Mouse (Mus musculus) limb, embryonic 15.5 days (tissue): ENCODE measurements around the gene Dpysl4. TPM values are rescaled to one million over a fixed set of nuclear protein-coding genes. Genes with fewer than 3 reads are reported as not detected.

Experiments
- ATAC-seq: fragments of 200-750 bp; cut with Nextera tagmentation; 2 replicates; pipeline ENCODE4 v1.8.0; 2017; ENCODE audit warnings: low read depth, moderate TSS enrichment; ENCODE audit not compliant: insufficient number of reproducible peaks, low FRiP score, low TSS enrichment
- H3K27ac ChIP-seq: fragments of 300-500 bp; sonication (generic); 2 replicates; pipeline ENCODE4 v1.5.1; 2015; ENCODE audit warnings: moderate library complexity, mild to moderate bottlenecking, inconsistent platforms
- H3K27me3 ChIP-seq: fragments of 300-500 bp; sonication (generic); 2 replicates; pipeline ENCODE4 v1.6.1; 2015; ENCODE audit warnings: inconsistent platforms
- H3K36me3 ChIP-seq: fragments of 300-500 bp; sonication (generic); 2 replicates; pipeline ENCODE4 v1.6.1; 2015; ENCODE audit warnings: inconsistent platforms
- H3K4me1 ChIP-seq: fragments of 300-500 bp; sonication (generic); 2 replicates; pipeline ENCODE4 v1.6.1; 2015; ENCODE audit warnings: inconsistent platforms
- H3K4me2 ChIP-seq: fragments of 300-500 bp; sonication (generic); 2 replicates; pipeline ENCODE4 v1.6.1; 2015; ENCODE audit warnings: mild to moderate bottlenecking, inconsistent platforms
- H3K4me3 ChIP-seq: fragments of 300-500 bp; sonication (generic); 2 replicates; pipeline ENCODE4 v1.5.1; 2015; ENCODE audit warnings: mild to moderate bottlenecking, inconsistent platforms
- H3K9ac ChIP-seq: fragments of 300-500 bp; sonication (generic); 2 replicates; pipeline ENCODE4 v1.6.1; 2015; ENCODE audit warnings: inconsistent platforms
- H3K9me3 ChIP-seq: fragments of 300-500 bp; sonication (generic); 2 replicates; pipeline ENCODE4 v1.6.1; 2016; ENCODE audit warnings: inconsistent platforms
- WGBS: fragments of 180-500 bp; shearing (Covaris S2); methylation state at CpG from one replicate; pipeline ENCODE4 v1.1.7; 2015; 5-methylcytosine and 5-hydroxymethylcytosine counted together
- polyA plus RNA-seq: library from polyadenylated mRNA; unstranded; fragments of >200 nt; fragmentation: Nextera tagmentation; extraction: Ambion mirVana; gene quantifications from 2 replicates; pipeline ENCODE4 v1.2.1, GENCODE M21; 2015

Gene Dpysl4
- polyA plus RNA-seq, 1 experiment from 2014 or later, result 14.8 TPM

DNA sequence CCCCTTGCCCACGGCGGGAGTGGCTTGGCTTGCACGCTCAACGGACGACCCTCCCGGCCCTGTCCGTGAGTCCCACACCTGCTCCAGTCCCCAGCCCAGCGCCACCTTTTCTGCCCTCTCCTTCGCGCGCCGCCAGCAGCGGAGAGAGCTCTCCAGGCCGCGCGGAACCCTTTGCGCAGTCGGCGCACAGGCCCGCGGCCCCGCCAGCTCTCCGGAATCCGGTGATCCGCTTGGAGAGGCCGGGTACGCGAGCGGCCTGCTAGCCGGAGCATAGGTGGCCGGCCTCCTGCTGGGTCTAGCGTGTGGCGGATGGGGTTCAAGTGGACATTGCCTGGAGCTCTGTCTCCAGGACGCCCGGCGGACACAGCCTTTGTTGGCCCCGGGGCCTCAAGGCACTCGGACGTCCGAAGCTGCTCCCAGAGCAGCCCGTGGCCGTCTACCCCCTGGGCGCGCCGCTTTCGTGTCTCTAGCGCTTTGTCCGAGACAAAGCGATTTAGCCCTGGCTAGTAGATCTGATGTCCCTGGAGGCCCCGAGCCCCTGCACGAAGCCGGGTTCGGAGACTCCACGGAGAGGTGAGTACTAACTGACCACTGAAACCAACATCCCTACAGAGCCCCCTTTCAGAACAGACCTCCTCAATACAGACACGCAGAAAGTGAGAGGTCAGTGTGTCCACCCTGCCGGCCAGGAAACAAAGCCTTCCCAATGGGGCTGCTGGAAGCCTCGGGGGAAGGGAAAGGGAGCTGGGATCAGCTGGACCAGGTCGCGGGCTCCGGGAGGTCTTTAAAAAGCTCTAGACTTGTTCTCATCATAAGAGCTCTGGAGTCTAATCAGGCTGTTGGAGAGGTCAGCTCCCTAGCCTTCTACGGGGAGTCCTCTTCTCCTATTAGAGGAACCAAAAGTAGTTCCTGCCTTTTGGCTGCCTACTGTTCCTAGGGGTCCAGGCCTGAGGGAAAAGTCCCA lies 676 bp downstream of the Dpysl4 start:
- Histone ChIP-seq H3K4me1 (peaks cover 22% of the 10 kb centered on the region), H3K9ac (peak overlapping the region; percentile 56), H3K36me3 (peaks cover 7% of the 10 kb centered on the region; the same call in 1 of the 2 replicates), H3K9me3 (no peaks in the 10 kb centered on the region), H3K27ac (0 out of 2 replicates have a peak overlapping the region, but pooled peaks have one; percentile 22), H3K4me2 (peak overlapping the region; percentile 87), H3K4me3 (peak overlapping the region; percentile 65), H3K27me3 (peaks cover 39% of the 10 kb centered on the region)
- ATAC-seq, result peak; percentile 59
- WGBS, result 3% methylated on average over 61 of the region's 61 CpGs

DNA sequence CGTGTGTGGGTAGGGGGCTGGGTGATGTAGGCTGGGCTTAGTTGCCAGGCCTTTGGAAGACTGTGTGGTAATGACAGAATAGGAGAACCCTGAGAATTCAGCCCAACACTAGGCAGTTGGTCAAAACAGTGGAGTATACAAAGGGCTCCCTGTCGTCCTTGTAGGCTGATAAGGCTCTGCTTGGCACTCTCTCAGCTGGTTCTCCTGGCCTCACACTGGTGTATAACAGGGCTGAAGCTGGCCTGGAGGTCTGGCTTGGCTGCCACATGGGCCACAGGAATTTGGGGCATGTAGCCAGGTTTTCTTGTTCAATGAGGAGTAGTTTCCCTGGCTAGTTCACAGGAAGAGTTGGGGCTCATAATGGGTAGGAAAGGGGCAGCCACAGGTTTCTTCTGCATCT lies 2.0 kb downstream of the Dpysl4 start:
- H3K27ac ChIP-seq, result no peak overlapping the region
- H3K27me3 ChIP-seq, result peaks cover 39% of the 10 kb centered on the region
- no peaks in the 10 kb centered on the region for H3K9me3 ChIP-seq
- no peak overlapping the region for H3K4me2 ChIP-seq
- no peak for ATAC-seq
- peaks cover 19% of the 10 kb centered on the region for H3K36me3 ChIP-seq
- 49% methylated on average over 2 of the region's 2 CpGs for WGBS
- H3K4me3 ChIP-seq, result no peak overlapping the region
- H3K4me1 ChIP-seq, result peaks cover 22% of the 10 kb centered on the region
- H3K9ac ChIP-seq, result no peak overlapping the region

DNA sequence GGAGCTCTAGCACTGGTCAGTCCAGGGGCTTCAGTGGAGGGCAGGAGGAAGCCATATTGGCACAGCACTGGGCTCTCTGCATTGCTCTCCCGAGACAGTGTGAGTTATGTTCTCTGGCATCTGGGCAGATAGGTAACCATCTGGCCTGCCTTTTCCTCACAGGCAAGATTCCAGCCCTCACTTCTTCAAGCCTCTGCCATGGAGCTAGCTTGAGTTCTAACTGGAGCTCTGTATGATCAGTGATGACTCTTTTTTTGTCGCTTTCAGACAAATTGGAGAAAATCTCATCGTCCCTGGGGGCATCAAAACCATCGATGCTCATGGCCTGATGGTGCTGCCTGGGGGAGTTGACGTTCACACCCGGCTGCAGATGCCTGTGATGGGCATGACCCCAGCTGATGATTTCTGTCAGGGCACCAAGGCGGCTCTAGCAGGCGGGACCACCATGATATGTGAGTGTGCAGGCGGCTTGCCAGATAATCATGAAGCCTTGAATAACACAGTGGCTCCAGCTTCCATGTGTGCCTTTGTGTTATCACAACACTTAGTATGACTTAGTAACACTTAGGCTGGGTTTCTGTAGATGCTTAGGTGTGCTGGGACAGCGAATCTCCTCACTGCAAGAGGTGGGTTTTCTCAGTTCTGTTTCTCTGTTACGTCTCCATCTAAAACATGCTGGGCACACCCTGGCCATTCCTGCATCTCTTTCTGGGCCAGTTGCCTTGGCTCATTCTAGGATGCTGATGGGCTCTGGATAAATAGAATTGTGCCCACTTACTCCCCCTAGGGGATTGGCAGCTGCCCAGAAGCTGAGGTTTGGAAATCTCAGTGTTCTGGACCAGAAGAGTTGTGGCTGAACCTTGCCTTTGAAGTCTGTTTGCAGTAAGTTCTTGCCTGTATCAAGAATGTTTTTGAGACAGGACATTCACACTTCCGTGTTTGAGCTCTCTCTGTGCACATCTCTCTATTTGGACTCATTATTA lies 4.4 kb downstream of the Dpysl4 start:
- H3K9me3 ChIP-seq, result no peaks in the 10 kb centered on the region
- ATAC-seq, result no peak
- H3K4me2 ChIP-seq, result no peak overlapping the region
- peaks cover 22% of the 10 kb centered on the region for H3K4me1 ChIP-seq
- no peak overlapping the region for H3K9ac ChIP-seq
- H3K4me3 ChIP-seq, result no peak overlapping the region
- peaks cover 31% of the 10 kb centered on the region for H3K27me3 ChIP-seq
- H3K27ac ChIP-seq, result no peak overlapping the region
- H3K36me3 ChIP-seq, result peaks cover 28% of the 10 kb centered on the region
- WGBS, result 85% methylated on average over 12 of the region's 12 CpGs

DNA sequence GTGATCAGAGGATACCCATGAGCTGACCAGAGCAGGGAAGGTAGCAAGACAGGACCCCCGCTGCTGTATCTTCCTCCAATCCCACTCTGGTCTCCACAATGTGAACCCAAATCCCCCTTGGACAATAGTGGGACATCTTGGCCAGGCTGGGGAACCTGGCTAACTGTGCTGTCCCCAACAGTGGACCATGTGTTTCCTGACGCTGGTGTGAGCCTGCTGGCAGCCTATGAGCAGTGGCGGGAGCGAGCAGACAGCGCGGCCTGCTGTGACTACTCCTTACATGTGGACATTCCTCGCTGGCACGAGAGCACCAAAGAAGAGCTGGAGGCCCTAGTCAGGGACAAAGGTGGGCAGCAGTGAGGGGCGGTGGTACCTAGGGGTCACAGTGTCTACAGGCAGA lies 5.9 kb downstream of the Dpysl4 start:
- Histone ChIP-seq H3K4me1 (peaks cover 13% of the 10 kb centered on the region), H3K4me2 (no peak overlapping the region), H3K36me3 (peaks cover 28% of the 10 kb centered on the region), H3K9me3 (no peaks in the 10 kb centered on the region), H3K9ac (no peak overlapping the region), H3K4me3 (no peak overlapping the region), H3K27me3 (peaks cover 17% of the 10 kb centered on the region), H3K27ac (no peak overlapping the region)
- 92% methylated on average over 9 of the region's 9 CpGs for WGBS
- no peak for ATAC-seq

DNA sequence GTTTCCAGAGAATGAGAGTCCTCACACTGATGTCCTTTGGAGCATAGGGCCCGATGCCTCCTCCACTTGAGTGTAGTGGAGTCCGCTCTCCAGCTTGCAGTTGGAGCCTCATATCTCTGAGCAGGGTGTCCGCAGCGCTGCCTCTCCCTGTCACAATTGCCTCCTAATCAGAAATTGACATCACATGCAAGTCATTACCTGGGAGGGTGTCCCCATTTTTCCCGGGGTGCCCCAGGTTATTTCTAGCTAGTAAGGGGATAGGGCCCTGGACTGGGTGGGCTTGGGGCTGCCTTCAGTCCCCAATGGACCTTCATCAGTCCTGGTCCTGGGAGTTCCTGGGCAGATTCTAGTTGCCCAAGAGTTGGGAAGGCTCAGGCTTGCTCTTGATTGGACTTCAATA lies 6.9 kb downstream of the Dpysl4 start:
- H3K36me3 ChIP-seq, result peaks cover 28% of the 10 kb centered on the region
- no peak for ATAC-seq
- H3K9ac ChIP-seq, result no peak overlapping the region

DNA sequence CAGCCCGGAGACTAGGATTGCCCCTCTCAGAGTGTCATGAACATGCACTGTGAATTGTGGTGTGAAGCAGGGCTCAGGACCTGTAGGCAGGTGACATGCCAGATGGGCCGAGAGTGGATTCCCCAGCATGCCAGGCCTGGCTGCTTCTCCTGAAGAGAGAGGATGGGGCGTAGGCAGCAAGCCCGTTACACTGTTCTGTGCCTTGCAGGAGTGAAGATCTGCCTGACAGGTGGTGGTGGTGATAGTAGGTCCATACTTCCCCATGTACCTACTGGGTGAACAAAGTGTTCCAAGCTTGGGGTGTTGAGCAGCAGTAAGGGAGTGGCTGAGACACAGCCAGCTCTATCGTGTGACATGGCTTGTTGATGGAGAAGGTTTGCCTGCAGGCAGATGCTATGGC lies 7.3 kb downstream of the Dpysl4 start:
- no peak overlapping the region for H3K27ac ChIP-seq
- H3K9me3 ChIP-seq, result no peaks in the 10 kb centered on the region
- no peak overlapping the region for H3K4me3 ChIP-seq
- no peak overlapping the region for H3K9ac ChIP-seq
- H3K27me3 ChIP-seq, result peaks cover 2% of the 10 kb centered on the region
- 84% methylated on average over 5 of the region's 5 CpGs for WGBS
- no peak overlapping the region for H3K4me2 ChIP-seq
- H3K36me3 ChIP-seq, result peaks cover 28% of the 10 kb centered on the region
- ATAC-seq, result no peak
- H3K4me1 ChIP-seq, result 0 out of 2 replicates have a peak, but pooled peaks cover under 1% of the 10 kb centered on the region

More for the DNA sequence above, 6.9 kb downstream of the Dpysl4 start:
- Histone ChIP-seq H3K27me3 (peaks cover 7% of the 10 kb centered on the region), H3K4me3 (no peak overlapping the region), H3K4me1 (0 out of 2 replicates have a peak, but pooled peaks cover 4% of the 10 kb centered on the region), H3K27ac (no peak overlapping the region), H3K9me3 (no peaks in the 10 kb centered on the region), H3K4me2 (no peak overlapping the region)
- WGBS, result 95% methylated on average over 5 of the region's 5 CpGs

DNA sequence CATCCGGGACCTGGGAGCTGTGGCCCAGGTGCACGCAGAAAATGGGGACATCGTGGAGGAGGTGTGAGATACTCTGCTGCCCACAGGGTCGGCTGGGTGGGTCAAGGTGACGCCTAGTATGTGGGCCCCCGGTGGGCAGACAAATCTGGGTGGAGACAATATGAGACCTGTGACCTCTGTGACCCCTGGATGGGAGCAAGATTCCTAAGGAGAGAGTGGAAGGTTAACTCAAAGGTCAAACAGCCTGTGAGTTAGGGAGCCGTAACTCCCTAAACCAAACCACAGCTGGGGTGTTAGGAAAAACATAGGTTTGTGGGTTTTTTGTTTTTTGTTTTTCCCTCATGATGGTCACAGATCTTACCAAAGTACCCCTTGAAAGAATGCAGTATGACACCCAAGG lies 8.0 kb downstream of the Dpysl4 start:
- Histone ChIP-seq H3K9me3 (no peaks in the 10 kb centered on the region), H3K27me3 (no peaks in the 10 kb centered on the region), H3K27ac (no peak overlapping the region), H3K4me1 (no peaks in the 10 kb centered on the region), H3K4me3 (no peak overlapping the region), H3K4me2 (no peak overlapping the region), H3K9ac (no peak overlapping the region), H3K36me3 (peaks cover 28% of the 10 kb centered on the region)
- WGBS, result 82% methylated on average over 7 of the region's 7 CpGs
- ATAC-seq, result no peak

DNA sequence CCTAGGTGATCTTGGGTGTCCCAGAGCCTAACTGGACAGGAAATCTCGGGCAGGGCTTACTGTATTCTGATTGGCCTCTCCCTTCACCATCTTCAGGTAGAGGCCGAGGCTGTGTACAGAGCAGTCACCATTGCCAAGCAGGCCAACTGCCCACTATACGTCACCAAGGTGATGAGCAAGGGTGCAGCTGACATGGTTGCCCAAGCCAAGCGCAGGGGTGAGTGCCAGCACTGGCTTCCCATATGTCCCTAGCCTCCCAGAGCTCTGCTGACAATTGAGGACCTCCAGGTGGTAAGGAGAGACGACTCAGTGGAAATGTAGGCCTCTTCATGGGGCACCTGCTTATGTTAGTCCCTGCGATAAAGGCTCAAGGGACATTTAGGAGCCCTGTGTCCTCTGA lies 9.0 kb downstream of the Dpysl4 start:
- H3K9me3 ChIP-seq, result no peaks in the 10 kb centered on the region
- ATAC-seq, result no peak
- no peak overlapping the region for H3K4me3 ChIP-seq
- 81% methylated on average over 6 of the region's 6 CpGs for WGBS
- no peaks in the 10 kb centered on the region for H3K27me3 ChIP-seq
- H3K27ac ChIP-seq, result no peak overlapping the region
- no peak overlapping the region for H3K4me2 ChIP-seq
- peaks cover 28% of the 10 kb centered on the region for H3K36me3 ChIP-seq
- H3K9ac ChIP-seq, result no peak overlapping the region
- H3K4me1 ChIP-seq, result no peaks in the 10 kb centered on the region

DNA sequence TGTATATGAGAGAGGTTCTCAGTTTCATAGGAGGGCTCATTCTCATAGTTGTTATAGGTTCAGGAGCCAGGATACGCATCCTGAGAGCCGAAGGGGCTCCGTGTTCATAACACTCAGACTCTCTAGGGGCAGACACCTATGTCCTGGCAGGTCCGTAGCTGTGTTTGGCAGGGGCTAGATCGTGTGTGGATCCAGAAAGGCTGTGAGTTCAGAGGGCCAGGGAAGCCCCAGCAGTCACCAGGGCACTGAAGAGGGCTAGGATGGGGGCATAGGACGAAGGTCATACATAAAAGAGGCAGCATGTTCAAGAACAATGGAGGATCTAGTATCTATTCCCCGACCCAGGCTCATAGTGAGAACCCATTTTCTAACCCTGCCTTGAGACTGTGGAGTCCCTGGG lies 9.5 kb downstream of the Dpysl4 start:
- Histone ChIP-seq H3K9ac (no peak overlapping the region), H3K9me3 (no peaks in the 10 kb centered on the region), H3K4me3 (no peak overlapping the region), H3K4me2 (no peak overlapping the region), H3K27me3 (no peaks in the 10 kb centered on the region), H3K27ac (no peak overlapping the region), H3K4me1 (no peaks in the 10 kb centered on the region), H3K36me3 (peaks cover 28% of the 10 kb centered on the region)
- WGBS, result 89% methylated on average over 7 of the region's 7 CpGs
- no peak for ATAC-seq

DNA sequence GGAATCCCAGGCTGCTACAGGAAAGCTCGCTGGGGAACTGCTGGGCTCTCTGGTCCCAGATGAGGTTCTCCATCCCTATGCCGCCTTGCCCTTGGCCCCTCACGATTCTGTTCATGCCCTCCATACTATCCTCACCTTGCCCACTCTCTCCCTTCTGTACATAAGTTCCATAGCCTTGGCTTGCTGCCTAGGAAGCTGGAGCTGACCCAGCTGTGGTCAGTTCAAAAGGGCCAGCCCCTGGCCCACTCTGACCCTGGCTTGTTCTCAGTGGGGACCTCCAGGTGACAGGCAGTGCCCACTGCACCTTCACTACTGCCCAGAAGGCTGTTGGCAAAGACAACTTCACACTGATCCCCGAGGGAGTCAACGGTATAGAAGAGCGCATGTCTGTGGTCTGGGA lies 10.6 kb downstream of the Dpysl4 start:
- 84% methylated on average over 6 of the region's 6 CpGs for WGBS
- no peak overlapping the region for H3K27ac ChIP-seq

DNA sequence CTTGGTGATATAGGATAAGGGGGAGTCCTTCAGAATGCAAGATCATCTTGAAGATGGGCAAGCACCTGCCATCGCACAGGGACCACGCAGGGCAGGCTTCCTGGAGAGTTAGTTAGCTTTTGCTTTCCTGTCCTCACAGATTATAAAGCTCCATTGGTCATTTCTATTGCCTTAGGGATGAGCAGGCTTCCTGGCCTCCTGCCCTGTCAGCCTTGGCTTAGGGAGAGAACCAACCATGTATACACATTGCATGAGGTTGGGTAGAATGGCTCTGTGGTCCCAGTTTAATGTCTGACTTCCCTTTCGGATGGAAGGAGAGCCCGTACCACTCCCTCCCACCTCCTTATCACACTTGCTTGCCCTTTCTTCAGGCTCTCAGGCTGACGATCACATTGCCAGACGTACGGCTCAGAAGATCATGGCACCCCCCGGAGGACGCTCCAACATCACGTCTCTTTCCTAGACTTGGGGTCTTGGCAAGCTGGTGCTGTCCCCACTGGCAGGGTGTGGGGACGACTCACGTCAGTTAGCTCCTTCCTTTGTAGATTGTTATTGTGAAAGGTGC lies 14.8 kb downstream of the Dpysl4 start:
- Histone ChIP-seq H3K4me1 (no peaks in the 10 kb centered on the region), H3K36me3 (no peaks in the 10 kb centered on the region), H3K27me3 (no peaks in the 10 kb centered on the region), H3K9me3 (no peaks in the 10 kb centered on the region), H3K4me2 (no peak overlapping the region), H3K27ac (no peak overlapping the region), H3K9ac (no peak overlapping the region), H3K4me3 (no peak overlapping the region)
- no peak for ATAC-seq
- WGBS, result 71% methylated on average over 12 of the region's 12 CpGs

More for the DNA sequence above, 10.6 kb downstream of the Dpysl4 start:
- Histone ChIP-seq H3K4me3 (no peak overlapping the region), H3K4me1 (no peaks in the 10 kb centered on the region), H3K9me3 (no peaks in the 10 kb centered on the region), H3K36me3 (peaks cover 21% of the 10 kb centered on the region), H3K4me2 (no peak overlapping the region), H3K9ac (no peak overlapping the region), H3K27me3 (no peaks in the 10 kb centered on the region)
- ATAC-seq, result no peak
